Mouse (Mus musculus) heart, adult 2 months (tissue): ENCODE measurements around the gene Ttc37.

Experiments used
- CTCF ChIP-seq: fragments of 200-600 bp; IDR thresholded peaks from 2 replicates; pipeline ENCODE4 v1.8.1; 2022; ENCODE audit warnings: antibody characterized with exemption, mild to moderate bottlenecking, moderate library complexity
- POLR2A ChIP-seq: fragments of 200-500 bp; IDR thresholded peaks from 2 replicates; pipeline ENCODE4 v1.6.1; 2011; ENCODE audit warnings: mild to moderate bottlenecking, low read depth, low read length, control low read depth; ENCODE audit not compliant: insufficient read depth

DNA sequence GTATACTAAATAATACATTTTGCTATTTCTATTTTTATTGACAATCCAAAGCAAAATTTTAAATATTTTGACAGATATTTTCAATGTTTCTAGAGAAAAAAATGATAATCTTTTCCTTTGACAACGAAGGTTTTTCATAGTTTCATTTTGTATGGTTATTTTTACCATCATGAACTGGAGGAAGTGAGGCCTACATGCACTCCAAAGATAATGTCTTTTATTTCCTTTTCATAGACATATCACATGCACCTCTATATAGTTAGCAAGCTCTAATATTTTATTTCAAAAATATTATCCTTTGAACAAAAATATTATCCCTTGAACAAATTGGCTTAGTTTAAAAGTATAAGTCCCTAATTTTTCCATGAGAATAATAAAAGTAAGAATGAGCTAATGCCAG lies 24.2 kb upstream of the Ttc37 start:
- TF ChIP-seq CTCF: no peak
- no peak for TF ChIP-seq POLR2A
